Mouse (Mus musculus): ENCODE results near the gene Phospho1. TPM values are rescaled to one million over a fixed set of nuclear protein-coding genes. Genes with fewer than 3 reads are reported as not detected.

Gene Phospho1
- polyA plus RNA-seq, 1 experiment from 2014 or later: 1.2 TPM

DNA sequence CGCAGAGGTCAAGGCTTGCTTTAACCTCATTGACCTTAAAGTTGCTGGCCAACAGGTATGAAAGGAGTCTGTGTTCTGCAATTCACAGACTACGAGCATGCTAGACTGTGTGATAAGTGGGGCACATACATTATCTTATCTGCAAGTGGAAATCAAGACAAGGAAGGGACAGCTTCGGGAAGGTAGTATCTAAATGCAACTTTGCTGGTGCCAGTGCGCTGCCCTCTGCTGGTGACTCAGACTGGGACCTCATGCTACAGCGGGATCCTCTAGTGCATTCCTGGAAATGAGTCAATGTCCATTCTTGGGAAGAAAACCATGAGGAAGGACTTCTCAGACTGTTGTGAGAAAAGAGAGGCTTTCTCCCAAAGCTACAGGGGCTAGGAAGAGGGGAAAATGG lies 29.4 kb downstream of the Phospho1 start:
- H3K4me1 ChIP-seq: no peaks in the 10 kb centered on the region
- H3K36me3 ChIP-seq: no peaks in the 10 kb centered on the region
- H3K9ac ChIP-seq: no peak overlapping the region
- no peak overlapping the region for H3K4me3 ChIP-seq (replicated peaks)
- no peak for ATAC-seq (ENCODE audit: insufficient read depth, low FRiP score, low read depth)
- no peak overlapping the region for H3K4me2 ChIP-seq
- H3K27me3 ChIP-seq (replicated peaks): no peaks in the 10 kb centered on the region
- no peaks in the 10 kb centered on the region for H3K9me3 ChIP-seq
- WGBS: 54% methylated on average over 5 of the region's 5 CpGs
- no peak overlapping the region for H3K27ac ChIP-seq

DNA sequence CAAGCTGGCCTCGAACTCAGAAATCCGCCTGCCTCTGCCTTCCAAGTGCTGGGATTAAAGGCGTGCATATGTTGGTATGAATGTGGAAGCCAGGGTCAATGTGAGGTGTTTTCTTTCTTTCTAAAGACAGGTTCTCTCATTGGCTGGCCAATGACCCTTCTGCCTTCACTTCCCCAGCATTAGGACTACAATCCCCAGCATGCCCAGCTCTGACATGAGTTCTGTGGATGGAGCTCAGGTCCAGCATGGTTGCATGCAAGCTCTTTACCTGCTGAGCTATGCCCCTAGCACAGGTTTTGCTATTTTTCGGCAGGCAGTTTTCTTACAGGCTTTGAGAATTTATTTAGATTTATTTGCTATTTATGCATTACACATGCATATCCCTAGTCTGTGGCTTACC lies 33.0 kb downstream of the Phospho1 start:
- Histone ChIP-seq H3K4me2 (no peak overlapping the region), H3K36me3 (no peaks in the 10 kb centered on the region), H3K4me1 (peaks cover 8% of the 10 kb centered on the region), H3K27ac (no peak overlapping the region), H3K4me3 (replicated peaks) (no peak overlapping the region), H3K9ac (no peak overlapping the region), H3K9me3 (no peaks in the 10 kb centered on the region), H3K27me3 (replicated peaks) (no peaks in the 10 kb centered on the region)
- ATAC-seq (ENCODE audit: insufficient read depth, low FRiP score, low read depth): no peak
- WGBS: 74% methylated on average over 4 of the region's 4 CpGs

DNA sequence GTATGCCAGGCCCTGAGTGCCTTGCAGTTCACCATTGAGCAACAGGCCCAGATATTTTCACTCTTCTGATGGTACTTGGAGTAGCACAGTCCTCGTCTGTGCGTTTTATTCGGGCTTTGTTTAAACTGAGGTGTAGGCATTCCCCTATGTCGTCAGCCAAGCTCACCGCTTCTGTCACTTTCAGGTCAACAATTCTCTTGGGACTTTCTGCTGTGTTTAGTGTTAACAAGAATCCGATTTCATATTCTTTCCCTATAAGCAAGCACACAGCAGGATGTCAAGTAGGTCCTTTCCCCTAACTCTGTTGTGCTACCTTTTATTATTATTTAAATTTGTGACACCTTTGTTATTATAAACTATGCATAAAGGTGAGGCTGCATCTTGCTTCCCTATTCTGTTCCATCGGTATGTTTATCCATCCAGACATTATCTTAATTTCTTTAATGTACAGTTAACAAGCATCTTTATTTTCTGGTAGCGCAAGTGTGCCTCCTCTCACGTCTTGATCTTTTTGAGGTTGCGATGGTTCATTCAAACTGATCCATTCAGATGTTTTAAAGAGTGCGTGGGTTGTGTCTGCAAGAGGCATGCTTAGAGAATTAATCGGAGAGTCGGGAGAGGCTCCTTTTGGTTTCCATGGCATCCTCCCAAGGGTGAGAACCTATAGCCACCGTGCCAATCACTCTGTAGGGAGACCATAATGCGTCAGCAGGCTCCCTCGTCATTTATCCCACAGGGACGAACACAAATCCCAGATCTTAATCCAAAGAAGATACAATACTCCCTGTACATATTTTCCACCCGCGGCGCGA lies 33.6 kb downstream of the Phospho1 start:
- no peak for ATAC-seq (ENCODE audit: insufficient read depth, low FRiP score, low read depth)
- Histone ChIP-seq H3K27ac (peak overlapping the region; percentile 97), H3K4me3 (replicated peaks) (peak overlapping the region; percentile 84), H3K9me3 (no peaks in the 10 kb centered on the region), H3K27me3 (replicated peaks) (no peaks in the 10 kb centered on the region), H3K36me3 (no peaks in the 10 kb centered on the region), H3K4me2 (peak overlapping the region; percentile 83), H3K9ac (peak overlapping the region; percentile 38; the same call in 1 of the 2 replicates), H3K4me1 (peaks cover 8% of the 10 kb centered on the region)
- 18% methylated on average over 21 of the region's 21 CpGs for WGBS

DNA sequence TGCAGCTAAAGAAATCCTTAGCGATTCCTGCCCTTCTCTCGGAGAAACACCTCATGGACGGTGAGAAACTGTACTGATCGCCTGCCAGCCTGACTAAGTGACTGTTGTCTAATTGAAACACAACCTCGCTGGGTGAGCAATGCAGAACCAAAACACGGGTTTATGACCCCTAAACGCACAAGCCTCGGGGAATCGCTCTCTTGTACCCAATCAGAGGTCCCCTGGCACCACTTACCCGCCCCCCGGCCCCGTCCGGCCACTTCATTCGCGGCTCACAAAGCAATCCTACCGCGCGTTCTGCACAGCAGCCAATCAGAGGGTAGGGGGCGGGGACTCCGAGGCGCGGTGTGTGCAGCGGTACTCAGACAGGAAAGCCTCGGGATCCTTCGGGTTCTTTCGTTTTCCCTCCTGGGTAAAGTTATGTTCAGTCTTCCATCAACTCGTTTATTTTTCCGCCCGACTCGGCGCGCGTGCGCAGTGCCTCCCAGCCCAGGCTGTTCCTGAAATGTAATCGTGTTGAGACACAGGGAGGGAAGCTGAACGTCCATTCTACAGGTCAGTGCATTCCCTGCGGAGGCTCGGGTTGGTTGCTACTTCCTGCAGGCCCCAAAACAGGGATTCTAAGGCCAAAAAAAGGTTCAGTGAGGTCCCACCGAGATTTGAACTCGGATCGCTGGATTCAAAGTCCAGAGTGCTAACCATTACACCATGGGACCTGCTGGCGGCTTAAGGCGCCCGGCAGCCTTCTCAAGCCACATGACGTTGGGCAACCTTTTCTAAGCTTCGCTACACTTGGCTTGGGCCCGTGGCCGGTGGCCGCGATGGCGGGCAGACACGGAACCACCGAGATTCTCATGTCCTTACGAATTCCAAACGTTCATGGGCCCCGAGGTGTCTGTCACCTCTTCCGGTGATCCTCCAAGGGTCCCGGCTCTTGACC lies 34.5 kb downstream of the Phospho1 start:
- H3K27ac ChIP-seq: peak overlapping the region; percentile 97
- ATAC-seq (ENCODE audit: insufficient read depth, low FRiP score, low read depth): peak; percentile 99
- peak overlapping the region; percentile 65; the same call in 1 of the 2 replicates for H3K9ac ChIP-seq
- no peaks in the 10 kb centered on the region for H3K36me3 ChIP-seq
- H3K27me3 ChIP-seq (replicated peaks): no peaks in the 10 kb centered on the region
- under 1% methylated on average over 58 of the region's 58 CpGs for WGBS
- peaks cover 8% of the 10 kb centered on the region for H3K4me1 ChIP-seq
- peak overlapping the region; percentile 83 for H3K4me2 ChIP-seq
- H3K4me3 ChIP-seq (replicated peaks): peak overlapping the region; percentile 84
- no peaks in the 10 kb centered on the region for H3K9me3 ChIP-seq

DNA sequence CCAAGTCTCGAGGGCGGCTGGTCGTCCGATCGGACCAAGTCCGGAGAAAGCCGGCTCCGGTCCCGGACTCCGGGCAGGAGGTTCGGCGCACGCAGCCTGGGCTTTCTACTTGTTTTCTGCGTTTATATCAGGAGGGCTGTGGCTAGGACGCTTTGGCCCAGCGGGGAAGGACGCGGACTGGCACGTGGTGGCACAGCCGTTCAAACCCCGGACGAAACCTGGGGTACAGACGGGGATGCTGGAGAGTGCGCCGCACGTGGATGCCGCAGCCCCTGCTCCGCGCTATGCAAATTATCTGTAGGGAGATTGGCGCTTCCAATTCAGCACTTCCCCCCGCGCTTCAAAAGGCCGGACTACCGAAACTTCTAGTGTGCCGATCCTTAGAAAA lies 35.2 kb downstream of the Phospho1 start:
- Histone ChIP-seq H3K4me1 (peaks cover 8% of the 10 kb centered on the region), H3K27ac (peak overlapping the region; percentile 97), H3K27me3 (replicated peaks) (no peaks in the 10 kb centered on the region), H3K9ac (peak overlapping the region; percentile 65; the same call in 1 of the 2 replicates), H3K36me3 (no peaks in the 10 kb centered on the region), H3K4me3 (replicated peaks) (peak overlapping the region; percentile 84), H3K9me3 (no peaks in the 10 kb centered on the region), H3K4me2 (peak overlapping the region; percentile 83)
- under 1% methylated on average over 35 of the region's 35 CpGs for WGBS
- 0 out of 2 replicates have a peak, but pooled peaks have one; percentile 35 for ATAC-seq (ENCODE audit: insufficient read depth, low FRiP score, low read depth)

DNA sequence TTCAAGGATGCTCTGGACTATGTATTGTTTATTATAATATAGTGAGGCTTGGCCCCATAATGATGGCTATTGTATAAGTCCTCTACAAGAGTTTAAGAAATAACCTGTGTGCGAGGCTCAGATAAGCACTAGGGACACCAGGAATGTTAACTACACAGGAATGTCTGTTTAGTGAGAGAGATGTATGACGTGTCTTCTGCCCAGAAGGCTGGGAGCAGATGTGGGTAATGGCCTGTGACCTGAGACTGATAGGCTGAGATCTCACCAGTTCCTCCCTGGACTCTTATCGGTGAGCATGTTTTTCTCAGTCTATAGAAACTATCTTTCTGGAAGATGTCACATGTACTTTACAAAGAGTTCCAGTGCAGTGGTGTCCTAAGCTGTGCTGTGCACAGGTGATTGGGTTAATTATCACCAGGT lies 35.8 kb downstream of the Phospho1 start:
- WGBS: 17% methylated on average over 3 of the region's 3 CpGs
- no peaks in the 10 kb centered on the region for H3K9me3 ChIP-seq
- H3K27ac ChIP-seq: peak overlapping the region; percentile 97; the same call in 1 of the 2 replicates
- peak overlapping the region; percentile 83 for H3K4me2 ChIP-seq
- no peaks in the 10 kb centered on the region for H3K36me3 ChIP-seq
- no peaks in the 10 kb centered on the region for H3K27me3 ChIP-seq (replicated peaks)
- ATAC-seq (ENCODE audit: insufficient read depth, low FRiP score, low read depth): no peak
- peak overlapping the region; percentile 65; the same call in 1 of the 2 replicates for H3K9ac ChIP-seq
- peaks cover 8% of the 10 kb centered on the region for H3K4me1 ChIP-seq
- peak overlapping the region; percentile 84 for H3K4me3 ChIP-seq (replicated peaks)

DNA sequence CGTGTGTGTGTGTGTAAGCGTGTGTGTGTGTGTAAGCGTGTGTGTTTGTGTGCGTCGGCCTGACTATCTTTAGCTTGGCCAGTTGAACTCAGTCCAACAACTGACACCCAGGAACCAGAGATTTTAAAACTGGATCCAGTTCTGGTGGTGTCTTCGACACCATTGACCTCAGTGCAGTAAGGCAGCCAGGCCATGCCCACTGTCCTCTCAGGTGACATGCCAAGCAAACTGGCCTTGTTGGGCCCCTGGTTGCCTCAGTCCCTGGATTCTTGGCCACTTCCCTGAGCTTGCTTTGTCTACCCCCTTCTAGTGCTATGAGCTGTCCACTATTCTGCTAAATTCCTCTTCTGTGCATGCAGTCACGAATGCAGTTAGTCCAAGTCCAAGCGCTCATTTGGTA lies 37.1 kb downstream of the Phospho1 start:
- H3K4me1 ChIP-seq: peaks cover 8% of the 10 kb centered on the region
- no peak overlapping the region for H3K9ac ChIP-seq
- H3K9me3 ChIP-seq: no peaks in the 10 kb centered on the region
- H3K27ac ChIP-seq: no peak overlapping the region
- no peak overlapping the region for H3K4me2 ChIP-seq
- H3K36me3 ChIP-seq: no peaks in the 10 kb centered on the region
- ATAC-seq (ENCODE audit: insufficient read depth, low FRiP score, low read depth): no peak
- H3K4me3 ChIP-seq (replicated peaks): no peak overlapping the region
- WGBS: 94% methylated on average over 8 of the region's 8 CpGs
- H3K27me3 ChIP-seq (replicated peaks): no peaks in the 10 kb centered on the region

DNA sequence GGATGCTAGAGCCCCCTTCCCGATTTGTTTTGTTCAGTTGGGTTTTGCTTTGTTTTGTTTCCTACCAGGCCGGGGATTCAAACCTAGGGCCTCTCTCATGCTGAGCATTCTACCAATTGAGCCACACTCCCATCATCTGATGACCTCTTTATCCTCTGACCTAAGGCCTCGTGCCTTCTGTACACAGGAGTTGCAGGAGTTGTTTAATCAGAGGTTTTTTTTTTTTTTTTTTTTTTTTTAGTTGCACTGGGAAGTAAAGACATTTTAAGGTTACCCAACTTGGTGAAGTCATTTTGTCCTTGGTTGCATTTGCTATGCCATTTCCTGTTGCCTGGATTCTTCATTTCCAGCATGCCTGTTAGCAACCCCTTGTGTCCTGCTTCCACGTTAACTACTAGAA lies 45.1 kb downstream of the Phospho1 start:
- Histone ChIP-seq H3K27ac (no peak overlapping the region), H3K9ac (no peak overlapping the region), H3K4me2 (no peak overlapping the region), H3K9me3 (no peaks in the 10 kb centered on the region), H3K4me1 (no peaks in the 10 kb centered on the region), H3K27me3 (replicated peaks) (no peaks in the 10 kb centered on the region), H3K4me3 (replicated peaks) (no peak overlapping the region), H3K36me3 (no peaks in the 10 kb centered on the region)
- ATAC-seq (ENCODE audit: insufficient read depth, low FRiP score, low read depth): no peak
- 70% methylated on average over 4 of the region's 4 CpGs for WGBS

DNA sequence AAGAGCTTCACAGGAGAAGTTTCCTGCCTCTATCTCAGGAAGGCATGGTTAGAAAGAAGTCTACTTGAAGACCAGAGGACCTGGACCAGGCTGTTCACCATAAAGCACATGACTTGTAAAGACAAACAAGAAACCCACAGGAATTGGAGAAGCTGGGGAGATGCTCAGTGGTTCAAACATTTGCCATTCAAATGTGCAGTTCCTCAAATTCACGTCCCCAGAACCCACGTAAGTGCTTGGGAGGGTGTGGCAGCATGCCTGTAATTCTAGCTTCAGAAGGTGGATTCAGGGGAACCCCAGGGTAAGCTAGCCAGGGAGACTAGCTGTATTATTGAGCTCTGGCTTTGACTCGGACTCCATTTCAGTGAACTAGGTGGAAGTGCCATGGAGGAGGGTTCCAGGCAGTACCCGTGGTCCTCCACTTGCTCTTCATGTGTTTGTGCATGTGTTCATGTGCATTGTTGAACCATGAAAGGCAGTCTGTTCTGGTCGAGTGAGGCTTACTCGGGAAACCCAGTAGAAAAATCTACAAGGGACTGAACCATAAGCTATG lies 45.7 kb downstream of the Phospho1 start:
- 60% methylated on average over 6 of the region's 6 CpGs for WGBS

DNA sequence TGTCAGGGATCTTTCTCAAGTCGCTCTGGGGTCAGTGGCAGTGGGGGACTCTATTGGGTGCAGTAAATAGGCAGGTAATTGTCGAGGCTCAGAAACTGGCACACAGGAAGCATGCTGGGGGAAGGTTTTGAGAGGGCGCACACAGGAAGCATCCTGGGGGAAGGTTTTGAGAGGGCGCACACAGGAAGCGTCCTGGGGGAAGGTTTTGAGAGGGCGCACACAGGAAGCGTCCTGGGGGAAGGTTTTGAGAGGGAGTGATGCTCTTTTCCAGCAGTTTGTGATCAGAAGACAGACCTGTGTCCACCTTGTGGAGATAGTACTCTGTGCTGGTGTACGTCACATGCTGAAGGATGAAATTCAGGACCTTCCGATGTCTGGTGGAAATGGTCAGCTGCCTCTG lies 51.5 kb downstream of the Phospho1 start:
- Histone ChIP-seq H3K9me3 (0 out of 2 replicates have a peak, but pooled peaks cover 3% of the 10 kb centered on the region), H3K27ac (no peak overlapping the region), H3K27me3 (replicated peaks) (no peaks in the 10 kb centered on the region), H3K4me3 (replicated peaks) (no peak overlapping the region), H3K4me1 (no peaks in the 10 kb centered on the region), H3K9ac (no peak overlapping the region), H3K4me2 (peak overlapping the region; percentile 12; the same call in 1 of the 2 replicates), H3K36me3 (no peaks in the 10 kb centered on the region)
- WGBS: 28% methylated on average over 9 of the region's 9 CpGs
- ATAC-seq (ENCODE audit: insufficient read depth, low FRiP score, low read depth): no peak

More for the DNA sequence above, 45.7 kb downstream of the Phospho1 start:
- Histone ChIP-seq H3K4me1 (no peaks in the 10 kb centered on the region), H3K4me3 (replicated peaks) (no peak overlapping the region), H3K27me3 (replicated peaks) (no peaks in the 10 kb centered on the region), H3K4me2 (no peak overlapping the region), H3K9me3 (0 out of 2 replicates have a peak, but pooled peaks cover 3% of the 10 kb centered on the region), H3K9ac (no peak overlapping the region), H3K36me3 (no peaks in the 10 kb centered on the region), H3K27ac (no peak overlapping the region)
- no peak for ATAC-seq (ENCODE audit: insufficient read depth, low FRiP score, low read depth)

DNA sequence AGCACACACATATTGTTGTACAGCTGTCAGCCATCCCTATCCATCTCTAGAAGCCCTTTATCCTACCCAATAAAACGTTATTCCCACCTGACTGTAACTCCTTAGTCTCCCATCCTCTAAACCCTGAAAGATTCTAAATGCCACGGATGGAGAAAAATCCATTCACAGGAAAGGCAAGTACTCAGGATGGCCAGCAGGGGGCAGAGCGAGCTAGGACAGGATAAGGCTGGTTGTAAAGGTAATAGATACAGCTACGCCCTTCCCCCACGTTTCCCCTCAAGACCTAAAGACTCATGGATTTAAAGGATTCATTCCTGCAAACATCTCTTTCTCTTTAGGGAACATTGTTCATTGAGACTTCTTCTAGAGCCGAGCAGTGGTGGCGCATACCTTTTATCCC lies 52.0 kb downstream of the Phospho1 start:
- Histone ChIP-seq H3K4me1 (no peaks in the 10 kb centered on the region), H3K4me3 (replicated peaks) (no peak overlapping the region), H3K9me3 (0 out of 2 replicates have a peak, but pooled peaks cover 3% of the 10 kb centered on the region), H3K36me3 (no peaks in the 10 kb centered on the region), H3K27me3 (replicated peaks) (no peaks in the 10 kb centered on the region), H3K4me2 (no peak overlapping the region), H3K9ac (no peak overlapping the region), H3K27ac (no peak overlapping the region)
- ATAC-seq (ENCODE audit: insufficient read depth, low FRiP score, low read depth): no peak
- 21% methylated on average over 7 of the region's 7 CpGs for WGBS
